Mouse (Mus musculus) granulocyte monocyte progenitor cell, adult 5-6 weeks (primary cell): Measurements from ENCODE around the gene Gm1604a. TPM values are rescaled to one million over a fixed set of nuclear protein-coding genes. Genes with fewer than 3 reads are reported as not detected.

ENCODE experiments used
- total RNA-seq, 2 experiments: library from RNA; stranded (forward) in 1 of 2; stranded (reverse) in 1 of 2; fragments of 200-712, 200-1000 nt in 1 of 2; fragments of >200 nt in 1 of 2; fragmentation: Nextera tagmentation in 1 of 2; gene quantifications; 2 replicates each; pipeline ENCODE4 v1.2.3; 2014 to 2017

The Gm1604a gene
- total RNA-seq, 2 experiments from 2014 or later = 5.9 to 11.8 TPM

Other genes with a start within 250 kb of the Gm1604a start
- gene Ezr, start 242.8 kb upstream of the Gm1604a start, total RNA-seq (2014; fragmentation: Nextera tagmentation) = 44.2 and 55.0 TPM in 2 replicates
- 99.7 and 110 TPM in 2 replicates for gene Ezr, start 242.8 kb upstream of the Gm1604a start, total RNA-seq (2017)
- 20.3 and 30.8 TPM in 2 replicates for gene Rsph3b, start 76.9 kb upstream of the Gm1604a start, total RNA-seq (2014; fragmentation: Nextera tagmentation)
- 34.6 and 35.3 TPM in 2 replicates for gene Rsph3b, start 76.9 kb upstream of the Gm1604a start, total RNA-seq (2017)
- gene Tagap1, start 64.4 kb upstream of the Gm1604a start, total RNA-seq (2014; fragmentation: Nextera tagmentation) = 44.9 and 48.5 TPM in 2 replicates
- 41.5 and 42.2 TPM in 2 replicates for gene Tagap1, start 64.4 kb upstream of the Gm1604a start, total RNA-seq (2017)
- 482 and 536 TPM in 2 replicates for gene Rnaset2b, start 54.9 kb upstream of the Gm1604a start, total RNA-seq (2014; fragmentation: Nextera tagmentation)
- gene Rnaset2b, start 54.9 kb upstream of the Gm1604a start, total RNA-seq (2017) = 929 and 969 TPM in 2 replicates
- gene Gm49721, start 46.7 kb upstream of the Gm1604a start, total RNA-seq (2014; fragmentation: Nextera tagmentation) = not detected in 2 replicates
- not detected in 2 replicates for gene Gm49721, start 46.7 kb upstream of the Gm1604a start, total RNA-seq (2017)
- 32.6 and 34.5 TPM in 2 replicates for gene Rps6ka2, start 144.5 kb downstream of the Gm1604a start, total RNA-seq (2014; fragmentation: Nextera tagmentation)
- 21.2 and 26.1 TPM in 2 replicates for gene Rps6ka2, start 144.5 kb downstream of the Gm1604a start, total RNA-seq (2017)